Mouse (Mus musculus) ES-E14 (cell line): ENCODE measurements around the gene Rad23b. TPM values are rescaled to one million over a fixed set of nuclear protein-coding genes. Genes with fewer than 3 reads are reported as not detected.

ENCODE experiments used
- DNase-seq: peaks from one replicate; pipeline ENCODE4 v3.0.0-alpha.2; 2013; ENCODE audit warnings: low read depth, low spot score
- H3K27ac ChIP-seq: 2 replicates; pipeline ENCODE4 v1.5.1; 2012; ENCODE audit warnings: low read depth, mild to moderate bottlenecking, low read length, moderate library complexity, mixed read lengths; ENCODE audit not compliant: poor library complexity, insufficient read depth, severe bottlenecking
- H3K36me3 ChIP-seq: 2 replicates; pipeline ENCODE4 v1.6.1; 2012; ENCODE audit warnings: mild to moderate bottlenecking, low read length, moderate library complexity, mixed read lengths; ENCODE audit not compliant: control insufficient read depth, poor library complexity, insufficient read depth, severe bottlenecking
- H3K4me1 ChIP-seq, 2 experiments: fragments of 150-350 bp in 1 of 2; sonication (generic) in 1 of 2; 2 replicates each; pipeline ENCODE4 v1.6.1; 2012; ENCODE audit warnings: low read length in 2 of 2, mild to moderate bottlenecking in 1 of 2, mixed read lengths in 1 of 2; ENCODE audit not compliant: control insufficient read depth in 2 of 2, insufficient read depth in 2 of 2, poor library complexity in 1 of 2
- H3K4me3 ChIP-seq, 2 experiments: fragments of 150-350 bp in 1 of 2; sonication (generic) in 1 of 2; 2 replicates each; pipeline ENCODE4 v1.5.1; 2012; ENCODE audit warnings: low read length in 2 of 2, low read depth in 1 of 2, mild to moderate bottlenecking in 1 of 2, mixed read lengths in 1 of 2; ENCODE audit not compliant: insufficient read depth in 1 of 2, poor library complexity in 1 of 2, severe bottlenecking in 1 of 2
- H3K9ac ChIP-seq: 2 replicates; pipeline ENCODE4 v1.6.1; 2012; ENCODE audit warnings: low read depth, mild to moderate bottlenecking, low read length, mixed read lengths; ENCODE audit not compliant: poor library complexity, insufficient read depth, severe bottlenecking
- H3K9me3 ChIP-seq: fragments of 150-350 bp; sonication (generic); 2 replicates; pipeline ENCODE4 v1.6.1; 2012; ENCODE audit warnings: low read depth, mild to moderate bottlenecking, low read length; ENCODE audit not compliant: control insufficient read depth, insufficient read depth
- CHD2 ChIP-seq: IDR thresholded peaks from 2 replicates; pipeline ENCODE4 v1.6.1; 2014; ENCODE audit warnings: mild to moderate bottlenecking, low read depth, low read length, inconsistent platforms
- HCFC1 ChIP-seq: IDR thresholded peaks from 2 replicates; pipeline ENCODE4 v1.6.1; 2012; ENCODE audit warnings: low read length, inconsistent platforms, borderline replicate concordance; ENCODE audit not compliant: insufficient read depth
- MAFK ChIP-seq: IDR thresholded peaks from 2 replicates; pipeline ENCODE4 v1.6.1; 2014; ENCODE audit warnings: mild to moderate bottlenecking, low read depth, low read length, inconsistent platforms; ENCODE audit not compliant: insufficient read depth
- ZC3H11A ChIP-seq: IDR thresholded peaks from 2 replicates; pipeline ENCODE4 v1.6.1; 2012; ENCODE audit warnings: low read depth, mild to moderate bottlenecking, inconsistent platforms, low read length, borderline replicate concordance
- ZNF384 ChIP-seq: IDR thresholded peaks from 2 replicates; pipeline ENCODE4 v1.6.1; 2012; ENCODE audit warnings: low read depth, low read length, inconsistent platforms
- in situ Hi-C, 2 experiments: fragments of 600-800 bp; cut with MboI; formaldehyde crosslinking; loops; one replicate each; pipeline ENCODE4 v1.15.1; 2025; ENCODE audit warnings: low sequenced_read_pairs in 2 of 2, inconsistent platforms in 1 of 2; ENCODE audit not compliant: unreplicated experiment in 2 of 2
- total RNA-seq: library from RNA; depleted of rRNA; stranded (reverse); fragments of 300-350 nt; gene quantifications from 2 replicates; pipeline ENCODE4 v1.2.3, GENCODE M21; 2012

The Rad23b gene
- total RNA-seq, 1 experiment: 188 TPM

- peak; percentile 34 for DNase-seq
- no peaks in the 10 kb centered on the region for H3K9me3 ChIP-seq
- H3K9ac ChIP-seq: no peak overlapping the region
- in situ Hi-C loops: no loop called here
- TF ChIP-seq ZNF384 (no peak), CHD2 (no peak), MAFK (no peak), ZC3H11A (no peak)
- H3K36me3 ChIP-seq: no peaks in the 10 kb centered on the region
- peaks cover 0 to 8% of the 10 kb centered on the region in 2 experiments; a peak in 3 of 4 replicates for H3K4me1 ChIP-seq
- no peak overlapping the region for H3K27ac ChIP-seq
- H3K4me3 ChIP-seq: no peak overlapping the region
Observed at GRCm38 (mm10) chr4:55342602-55343001, 7.2 kb upstream of the Rad23b start.

- TF ChIP-seq ZNF384: no peak
- no peak for TF ChIP-seq MAFK
- TF ChIP-seq ZC3H11A: no peak
- TF ChIP-seq CHD2: no peak
- no peak for TF ChIP-seq HCFC1
- in situ Hi-C loops: no loop called here
- Histone ChIP-seq H3K4me1 (peaks cover 0 to 10% of the 10 kb centered on the region in 2 experiments; a peak in 3 of 4 replicates), H3K9ac (no peak overlapping the region), H3K27ac (no peak overlapping the region), H3K36me3 (no peaks in the 10 kb centered on the region), H3K9me3 (no peaks in the 10 kb centered on the region), H3K4me3 (no peak overlapping the region)
- no peak for DNase-seq
Observed at GRCm38 (mm10) chr4:55343287-55343686, 6.6 kb upstream of the Rad23b start.

DNA sequence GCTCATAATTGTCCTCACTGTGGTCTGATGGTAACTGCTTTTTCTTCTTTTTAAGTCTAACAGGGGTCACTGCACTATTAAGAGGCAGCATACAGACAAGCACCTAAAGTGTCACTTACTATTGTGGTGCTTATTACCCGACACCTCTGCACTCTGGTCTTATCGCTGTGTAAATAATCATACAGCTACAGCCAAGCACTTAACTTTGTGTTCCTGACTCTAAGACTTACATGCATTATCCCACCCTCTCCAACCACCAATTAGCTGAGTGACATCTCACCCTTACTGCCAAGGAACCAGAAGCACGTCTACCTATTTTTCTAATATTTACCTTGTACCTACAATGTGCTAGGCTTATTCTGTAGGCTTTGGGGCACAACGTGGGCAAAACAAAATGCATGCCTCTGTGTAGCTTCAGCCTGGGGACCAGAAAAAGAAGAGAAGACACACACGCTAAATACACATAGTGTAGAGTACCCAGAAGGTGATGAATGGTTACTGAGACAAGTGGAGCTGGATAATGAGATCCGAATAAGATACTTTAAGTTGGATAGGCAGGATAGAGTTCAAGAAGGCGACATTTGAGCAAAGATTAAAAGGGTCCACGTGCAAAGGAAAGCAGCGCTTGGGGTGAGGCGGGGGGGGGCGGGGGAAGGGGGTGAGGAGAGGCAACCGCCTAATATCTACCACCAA is 938 bp upstream of the Rad23b start:
- peaks cover 0 to 4% of the 10 kb centered on the region in 2 experiments; a peak in 1 of 4 replicates for H3K4me1 ChIP-seq
- peak overlapping the region; percentile 75 for H3K27ac ChIP-seq
- peak overlapping the region; percentile 86 for H3K9ac ChIP-seq
- H3K36me3 ChIP-seq: no peaks in the 10 kb centered on the region
- in situ Hi-C loops: no loop called here
- TF ChIP-seq HCFC1: no peak
- DNase-seq: no peak
- H3K9me3 ChIP-seq: no peaks in the 10 kb centered on the region
- H3K4me3 ChIP-seq: peak overlapping the region; percentile 70 to 75

- DNase-seq: peak; percentile 29
Observed at GRCm38 (mm10) chr4:55350219-55350931, 532 bp downstream of the Rad23b start.

More at GRCm38 (mm10) chr4:55350219-55350931, 532 bp downstream of the Rad23b start:
- TF ChIP-seq CHD2 (no peak), ZNF384 (no peak), MAFK (no peak), HCFC1 (0 out of 2 replicates have a peak, but pooled peaks have one; percentile 13)
- in situ Hi-C loops: no loop called here
- Histone ChIP-seq H3K9ac (peak overlapping the region; percentile 99), H3K4me1 (peaks cover 0 to 4% of the 10 kb centered on the region in 2 experiments; a peak in 1 of 4 replicates), H3K36me3 (no peaks in the 10 kb centered on the region), H3K27ac (peak overlapping the region; percentile 96), H3K9me3 (no peaks in the 10 kb centered on the region), H3K4me3 (peak overlapping the region; percentile 87 to 98)
